Mouse (Mus musculus) CH12.LX (cell line): ENCODE measurements around the gene Tmem117. TPM values are rescaled to one million over a fixed set of nuclear protein-coding genes. Genes with fewer than 3 reads are reported as not detected.

Experiments used
- DNase-seq: peaks from one replicate; pipeline ENCODE4 v3.0.0-alpha.2; 2013; ENCODE audit errors: extremely low read depth
- H3K27ac ChIP-seq: 2 replicates; pipeline ENCODE4 v1.5.1; 2012; ENCODE audit warnings: low read depth, mild to moderate bottlenecking, control low read depth, moderate library complexity; ENCODE audit not compliant: insufficient read depth
- H3K27me3 ChIP-seq: replicated peaks from 2 replicates; pipeline ENCODE3; 2012; ENCODE audit warnings: inconsistent platforms
- H3K36me3 ChIP-seq, 2 experiments: replicated peaks in 1 of 2; 2 replicates each; pipeline versions ENCODE3 to v1.6.1; 2012; ENCODE audit warnings: inconsistent platforms in 1 of 2, low read length in 1 of 2, mild to moderate bottlenecking in 1 of 2, mixed read lengths in 1 of 2, moderate library complexity in 1 of 2; ENCODE audit not compliant: control insufficient read depth in 1 of 2, insufficient read depth in 1 of 2
- H3K4me1 ChIP-seq, 2 experiments: 2 replicates each; pipeline ENCODE4 v1.6.1; 2012; ENCODE audit warnings: inconsistent platforms in 1 of 2, moderate library complexity in 1 of 2; ENCODE audit not compliant: insufficient read depth in 2 of 2, control insufficient read depth in 1 of 2
- H3K4me2 ChIP-seq: 2 replicates; pipeline ENCODE4 v1.6.1; 2012; ENCODE audit warnings: low read depth, mild to moderate bottlenecking, control low read depth; ENCODE audit not compliant: poor library complexity, insufficient read depth, severe bottlenecking
- H3K4me3 ChIP-seq, 3 experiments: fragments of 150-350 bp in 1 of 3; sonication (generic) in 1 of 3; replicated peaks in 1 of 3; 2 replicates each; pipeline versions ENCODE3 to v1.5.1; 2011 to 2012; ENCODE audit warnings: low read depth in 2 of 3, low read length in 2 of 3, mild to moderate bottlenecking in 2 of 3, moderate library complexity in 2 of 3, control low read depth in 1 of 3, improper control_type of control experiment in 1 of 3, inconsistent platforms in 1 of 3, mixed read lengths in 1 of 3; ENCODE audit not compliant: poor library complexity in 1 of 3
- H3K79me2 ChIP-seq: replicated peaks from 2 replicates; pipeline ENCODE4 v1.6.1; 2012; ENCODE audit warnings: mild to moderate bottlenecking, moderate library complexity; ENCODE audit not compliant: control insufficient read depth, poor library complexity, insufficient read depth, severe bottlenecking; ENCODE audit errors: extremely low read depth
- H3K9ac ChIP-seq: 2 replicates; pipeline ENCODE4 v1.6.1; 2012; ENCODE audit warnings: low read depth, mild to moderate bottlenecking, control low read depth, moderate library complexity; ENCODE audit not compliant: insufficient read depth
- H3K9me3 ChIP-seq: replicated peaks from 2 replicates; pipeline ENCODE3; 2012; ENCODE audit warnings: low read length, inconsistent platforms, mixed read lengths
- BHLHE40 ChIP-seq: IDR thresholded peaks from 2 replicates; pipeline ENCODE4 v1.6.1; 2011; ENCODE audit warnings: mild to moderate bottlenecking, low read depth, low read length, improper control_type of control experiment
- CHD2 ChIP-seq: IDR thresholded peaks from 2 replicates; pipeline ENCODE4 v1.6.1; 2011; ENCODE audit warnings: low read length, improper control_type of control experiment
- ELF1 ChIP-seq: IDR thresholded peaks from 2 replicates; pipeline ENCODE4 v1.6.1; 2014; ENCODE audit warnings: low read depth, mild to moderate bottlenecking, inconsistent platforms, low read length, improper control_type of control experiment
- ETS1 ChIP-seq: conservative IDR thresholded peaks from 2 replicates; pipeline ENCODE4 v1.6.1; 2012; ENCODE audit warnings: low read depth, mild to moderate bottlenecking, inconsistent platforms, low read length, improper control_type of control experiment, moderate library complexity
- GABPA ChIP-seq: IDR thresholded peaks from 2 replicates; pipeline ENCODE4 v1.6.1; 2012; ENCODE audit warnings: low read depth, low read length, improper control_type of control experiment, inconsistent platforms; ENCODE audit not compliant: insufficient replicate concordance
- MAFK ChIP-seq: IDR thresholded peaks from 2 replicates; pipeline ENCODE4 v1.6.1; 2011; ENCODE audit warnings: low read length, improper control_type of control experiment; ENCODE audit not compliant: insufficient replicate concordance
- MAZ ChIP-seq: IDR thresholded peaks from 2 replicates; pipeline ENCODE4 v1.6.1; 2012; ENCODE audit warnings: low read depth, mild to moderate bottlenecking, inconsistent platforms, low read length, improper control_type of control experiment, moderate library complexity
- MYC ChIP-seq: IDR thresholded peaks from 2 replicates; pipeline ENCODE4 v1.6.1; 2011; ENCODE audit warnings: low read depth, mild to moderate bottlenecking, improper control_type of control experiment, low read length
- NELFE ChIP-seq: IDR thresholded peaks from 2 replicates; pipeline ENCODE4 v1.6.1; 2011; ENCODE audit warnings: low read depth, low read length, improper control_type of control experiment
- NRF1 ChIP-seq: IDR thresholded peaks from 2 replicates; pipeline ENCODE4 v1.6.1; 2014; ENCODE audit warnings: low read depth, mild to moderate bottlenecking, inconsistent platforms, low read length, improper control_type of control experiment, moderate library complexity
- PAX5 ChIP-seq: IDR thresholded peaks from 2 replicates; pipeline ENCODE4 v1.6.1; 2012; ENCODE audit warnings: low read length, inconsistent platforms, mixed read lengths
- POLR2A ChIP-seq: IDR thresholded peaks from 2 replicates; pipeline ENCODE4 v1.6.1; 2011; ENCODE audit warnings: low read depth, mild to moderate bottlenecking, improper control_type of control experiment, low read length
- POLR2AphosphoS2 ChIP-seq: IDR thresholded peaks from 2 replicates; pipeline ENCODE4 v1.6.1; 2011; ENCODE audit warnings: low read depth, low read length, improper control_type of control experiment
- RCOR1 ChIP-seq: conservative IDR thresholded peaks from 2 replicates; pipeline ENCODE4 v1.6.1; 2012; ENCODE audit warnings: low read depth, mild to moderate bottlenecking, inconsistent platforms, low read length, improper control_type of control experiment
- SIN3A ChIP-seq: IDR thresholded peaks from 2 replicates; pipeline ENCODE4 v1.6.1; 2012; ENCODE audit warnings: low read length, improper control_type of control experiment, inconsistent platforms
- USF2 ChIP-seq: conservative IDR thresholded peaks from 2 replicates; pipeline ENCODE4 v1.6.1; 2011; ENCODE audit warnings: low read depth, low read length, improper control_type of control experiment
- ZMIZ1 ChIP-seq: IDR thresholded peaks from 2 replicates; pipeline ENCODE4 v1.6.1; 2012; ENCODE audit warnings: low read depth, mild to moderate bottlenecking, inconsistent platforms, low read length, improper control_type of control experiment
- ZNF384 ChIP-seq: IDR thresholded peaks from 2 replicates; pipeline ENCODE4 v1.6.1; 2012; ENCODE audit warnings: low read depth, low read length, improper control_type of control experiment, inconsistent platforms
- dilution Hi-C: fragments of 300-500 bp; cut with MboI; formaldehyde crosslinking; loops from 2 replicates; pipeline ENCODE4 v1.14.3; 2020; ENCODE audit warnings: low sequenced_read_pairs; ENCODE audit not compliant: extremely low pct_unique_long_range_greater_than_20kb, extremely low pct_ligation_motif_present
- in situ Hi-C: fragments of 300-500 bp; cut with MboI; formaldehyde crosslinking; loops from 3 replicates; pipeline ENCODE4 v1.14.3; 2019; ENCODE audit warnings: low sequenced_read_pairs, low pct_ligation_motif_present, low pct_unique_long_range_greater_than_20kb, mixed read lengths
- polyA plus RNA-seq: library from polyadenylated mRNA; unstranded; fragments of >175 nt; gene quantifications from 2 replicates; pipeline ENCODE4 v1.2.1, GENCODE M21; 2012; ENCODE audit warnings: low read depth; ENCODE audit not compliant: insufficient read length
- total RNA-seq, 2 experiments: library from RNA; depleted of rRNA; stranded (reverse); fragments of 300-350 nt in 1 of 2; fragments of >200 nt in 1 of 2; gene quantifications; 2 replicates each; pipeline ENCODE4 v1.2.3; 2012 to 2014

Gene Tmem117
- total and polyA plus RNA-seq, 3 experiments = not detected

DNA sequence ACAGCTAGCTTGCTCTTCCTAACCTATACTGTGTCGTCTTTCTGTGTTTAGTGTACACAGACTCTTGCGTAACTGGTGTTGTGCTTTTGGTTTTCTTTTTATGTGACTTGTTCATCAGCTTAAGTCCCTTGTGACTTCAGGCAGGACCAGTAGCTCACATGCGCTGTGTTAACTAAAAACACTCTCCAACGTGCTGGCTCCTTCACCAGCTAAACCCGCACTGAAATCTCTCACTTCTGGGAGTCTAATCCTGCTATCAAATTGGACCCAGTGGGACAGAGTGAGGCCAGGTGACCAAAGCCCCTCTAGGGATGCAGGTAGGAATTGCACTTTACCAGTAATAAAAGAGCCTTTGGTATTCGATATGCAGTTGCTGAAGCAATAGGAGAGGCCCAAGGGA is 28.9 kb downstream of the Tmem117 start:
- H3K9ac ChIP-seq = no peak overlapping the region
- no peak overlapping the region for H3K4me3 ChIP-seq
- no peaks in the 10 kb centered on the region for H3K9me3 ChIP-seq
- no peak overlapping the region for H3K27ac ChIP-seq
- H3K27me3 ChIP-seq = no peaks in the 10 kb centered on the region
- no peaks in the 10 kb centered on the region for H3K79me2 ChIP-seq
- H3K4me1 ChIP-seq = no peaks in the 10 kb centered on the region
- DNase-seq = no peak
- H3K4me2 ChIP-seq = no peak overlapping the region
- in situ Hi-C loops (loop anchor here (10.0 kb wide), 1 partner anchor 113 kb away; the partner anchor contains the start of genes Irak4 and Pus7l), dilution Hi-C loops (no loop called here)
- no peak for TF ChIP-seq CHD2
- H3K36me3 ChIP-seq = no peaks in the 10 kb centered on the region

DNA sequence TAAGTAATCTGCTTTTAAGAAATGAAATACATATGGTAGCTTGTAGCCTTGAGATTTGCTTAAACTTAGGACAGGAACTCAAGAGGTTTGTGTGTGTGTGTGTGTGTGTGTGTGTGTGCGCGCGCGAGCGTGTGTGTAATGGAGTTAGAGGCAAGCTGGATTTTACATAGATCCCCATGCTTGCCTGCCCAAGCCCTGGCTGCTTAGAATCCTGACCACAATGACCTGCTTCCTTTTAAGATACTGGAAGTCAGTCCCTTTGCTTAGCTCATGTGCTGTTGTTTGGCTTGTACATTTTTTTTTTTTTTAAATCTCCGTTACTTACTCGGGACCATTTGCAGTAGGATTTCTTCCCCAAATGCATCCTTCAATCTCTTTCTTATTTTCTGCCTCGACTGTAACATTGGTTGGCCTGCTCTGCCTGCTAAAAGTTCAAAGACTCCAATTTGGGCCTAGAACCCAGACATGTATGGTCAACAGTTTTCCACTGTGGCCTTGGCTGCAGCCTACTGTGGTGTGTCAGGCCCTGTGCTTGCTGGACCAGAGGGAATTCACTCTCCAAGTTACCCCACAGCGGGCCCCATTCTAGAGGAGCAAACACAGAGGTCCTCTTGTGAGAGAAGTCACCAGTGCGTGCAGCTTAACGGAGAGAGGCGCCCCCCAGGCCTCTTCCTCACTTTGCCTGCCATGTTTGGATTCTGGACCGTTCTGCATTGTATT is 29.5 kb downstream of the Tmem117 start:
- dilution Hi-C loops = no loop called here
- H3K36me3 ChIP-seq = no peaks in the 10 kb centered on the region
- H3K4me3 ChIP-seq = no peak overlapping the region
- H3K4me1 ChIP-seq = no peaks in the 10 kb centered on the region
- H3K79me2 ChIP-seq = no peaks in the 10 kb centered on the region
- no peaks in the 10 kb centered on the region for H3K9me3 ChIP-seq
- DNase-seq = no peak
- H3K9ac ChIP-seq = no peak overlapping the region
- H3K27me3 ChIP-seq = no peaks in the 10 kb centered on the region
- no peak for TF ChIP-seq POLR2AphosphoS2
- H3K27ac ChIP-seq = no peak overlapping the region
- in situ Hi-C loops = loop anchor here (10.0 kb wide), 1 partner anchor 114 kb away; the partner anchor contains the start of genes Irak4 and Pus7l
- H3K4me2 ChIP-seq = no peak overlapping the region

DNA sequence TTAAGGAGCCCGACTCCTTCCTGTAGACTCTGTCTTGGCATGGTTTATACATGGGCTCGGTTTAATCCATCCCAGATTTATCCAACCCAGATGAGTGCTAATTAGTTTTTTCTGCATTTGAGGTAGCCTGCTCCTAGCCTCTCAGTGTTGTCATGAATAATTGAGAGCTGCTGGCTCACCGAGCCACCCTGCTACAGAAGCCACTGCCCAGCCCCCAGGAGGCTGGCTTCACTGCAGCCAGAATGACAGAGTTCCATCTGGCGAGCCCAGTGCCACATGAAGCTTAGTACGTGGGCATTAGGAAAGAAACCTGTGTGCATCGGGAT is 30.0 kb downstream of the Tmem117 start:
- H3K4me2 ChIP-seq = no peak overlapping the region
- no peak overlapping the region for H3K9ac ChIP-seq
- H3K36me3 ChIP-seq = no peaks in the 10 kb centered on the region
- no peaks in the 10 kb centered on the region for H3K9me3 ChIP-seq
- DNase-seq = no peak
- H3K4me1 ChIP-seq = no peaks in the 10 kb centered on the region
- dilution Hi-C loops (no loop called here), in situ Hi-C loops (loop anchor here (10.0 kb wide), 1 partner anchor 114 kb away; the partner anchor contains the start of genes Irak4 and Pus7l)
- H3K79me2 ChIP-seq = no peaks in the 10 kb centered on the region
- H3K4me3 ChIP-seq = no peak overlapping the region
- no peaks in the 10 kb centered on the region for H3K27me3 ChIP-seq
- TF ChIP-seq NRF1 (no peak), RCOR1 (no peak)
- H3K27ac ChIP-seq = no peak overlapping the region

DNA sequence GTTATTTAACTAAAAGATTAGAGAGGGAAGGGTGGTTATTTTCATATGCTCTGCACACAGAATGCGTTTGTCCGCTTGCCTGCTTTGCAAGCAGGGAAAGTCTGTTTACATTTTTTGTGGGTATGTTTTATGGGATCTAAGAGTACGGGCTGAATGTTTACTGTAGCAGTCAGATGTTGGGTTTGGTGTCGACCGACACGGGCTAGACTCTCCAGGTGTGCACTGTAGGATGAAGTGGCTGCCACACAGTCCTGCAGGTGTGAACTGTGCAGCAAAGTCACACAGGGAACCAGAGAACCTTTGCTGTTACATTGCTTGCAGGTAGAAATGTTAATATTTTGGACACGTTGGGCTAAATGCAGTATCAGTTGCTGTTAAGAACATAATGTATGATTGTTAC is 31.9 kb downstream of the Tmem117 start:
- Histone ChIP-seq H3K36me3 (no peaks in the 10 kb centered on the region), H3K4me2 (no peak overlapping the region), H3K4me3 (no peak overlapping the region), H3K79me2 (no peaks in the 10 kb centered on the region), H3K4me1 (no peaks in the 10 kb centered on the region), H3K27me3 (no peaks in the 10 kb centered on the region), H3K9me3 (no peaks in the 10 kb centered on the region), H3K27ac (no peak overlapping the region), H3K9ac (no peak overlapping the region)
- DNase-seq = no peak
- dilution Hi-C loops = no loop called here
- TF ChIP-seq ELF1 (no peak), USF2 (no peak), NELFE (no peak), RCOR1 (no peak), CHD2 (no peak), SIN3A (no peak), ZMIZ1 (no peak), MAZ (no peak), ZNF384 (no peak), PAX5 (no peak), POLR2A (no peak), ETS1 (no peak), BHLHE40 (no peak), GABPA (no peak), MAFK (no peak), MYC (no peak)
- in situ Hi-C loops = no loop called here
